Mouse (Mus musculus): ENCODE measurements around the gene Klhdc8a.
"Not testable (repeated sequence)": the region's sequence is repeated elsewhere in the genome, so short reads cannot be mapped to it uniquely, and the experiment has no call there.

Gene Klhdc8a

DNA sequence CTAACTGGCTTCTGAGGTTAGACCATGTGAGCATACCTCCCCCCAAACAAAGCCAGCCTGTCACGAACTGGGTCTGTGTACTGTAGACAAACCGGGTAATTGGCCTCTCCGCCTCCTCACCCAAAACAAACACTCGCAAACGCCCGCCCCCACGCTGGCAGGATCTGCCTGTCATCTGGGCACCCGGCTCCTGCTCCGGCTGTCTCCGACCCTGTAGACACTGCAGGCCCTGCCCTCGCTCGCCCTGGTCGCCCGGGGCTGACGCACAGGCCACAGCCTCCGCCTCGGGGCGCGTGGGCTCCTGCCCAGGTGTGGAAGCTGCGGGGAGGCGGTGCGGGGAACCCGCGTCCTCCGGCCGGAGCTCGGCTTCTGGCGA, at the start of gene Klhdc8a:
Gene Klhdc8a (plus strand): TSS at position 202 of the 376 bp plus-strand sequence.
- DNase-seq, result peak; percentile 76 to 81

GRCm38 (mm10) chr1:132254467-132254866, 44.0 kb upstream of the Klhdc8a start:
- no peak for DNase-seq

DNA sequence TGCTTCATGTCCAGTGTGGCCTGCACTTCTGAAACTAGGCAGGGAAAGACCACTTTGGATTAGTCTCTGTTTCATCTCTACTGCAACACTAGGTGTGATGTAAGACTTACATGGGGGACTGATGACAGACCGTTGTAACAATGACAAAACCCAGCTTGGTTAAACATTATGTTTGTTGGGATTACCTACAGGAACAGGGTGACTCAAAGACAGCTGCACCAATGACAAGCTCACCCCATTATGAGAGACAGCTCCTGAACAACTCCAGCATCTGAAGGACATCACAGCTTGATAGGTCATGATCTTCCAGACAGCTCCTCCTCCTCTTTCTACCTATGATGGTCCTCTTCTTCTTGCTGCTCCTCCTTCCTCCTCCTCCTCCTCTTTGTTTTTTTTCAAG, 38.1 kb upstream of the Klhdc8a start:
- no peak for DNase-seq

- DNase-seq, result peak in 1 of 2 experiments; percentile 8
These were observed 37.4 kb upstream of the Klhdc8a start for GRCm38 (mm10) chr1:132261058-132261457.

DNA sequence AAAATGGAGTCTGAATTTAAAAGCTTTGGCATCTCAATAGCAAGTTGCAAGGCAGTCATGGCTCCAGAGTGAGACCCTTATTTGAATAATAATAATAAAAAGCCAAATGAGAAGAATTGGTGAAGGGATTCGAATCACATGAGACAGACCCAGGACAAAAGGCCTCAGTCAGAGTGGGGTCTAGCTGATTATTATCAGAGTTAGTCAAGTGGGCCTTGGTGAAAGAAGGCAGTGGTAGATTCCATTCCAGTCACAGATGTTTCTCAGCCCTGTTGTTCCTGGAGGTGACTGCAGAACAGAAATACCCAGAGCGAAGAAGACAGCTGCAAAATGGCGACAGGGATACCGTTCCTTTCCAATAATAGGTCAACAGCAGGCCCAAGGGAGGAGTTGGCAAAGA, 34.8 kb upstream of the Klhdc8a start:
- no peak for DNase-seq

DNA sequence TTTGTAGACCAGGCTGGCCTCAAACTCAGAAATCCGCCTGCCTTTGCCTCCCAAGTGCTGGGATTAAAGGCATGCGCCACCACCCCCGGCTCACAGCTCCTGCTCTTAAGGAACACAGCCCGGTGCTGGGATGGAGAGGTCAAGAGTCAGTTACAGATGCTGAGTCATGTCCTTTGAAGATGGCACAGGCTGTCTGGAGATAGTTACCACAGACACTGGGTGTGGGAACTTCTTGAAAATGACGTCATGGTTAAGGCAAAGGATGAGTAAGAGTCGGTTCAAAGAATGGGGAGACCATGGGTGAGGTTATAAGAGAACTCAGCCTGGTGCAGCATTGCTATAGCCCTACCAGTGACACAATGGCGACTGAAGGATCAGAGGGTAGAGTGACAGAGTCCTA, 33.8 kb upstream of the Klhdc8a start:
- DNase-seq, result no peak

GRCm38 (mm10) chr1:132265211-132265859, 33.1 kb upstream of the Klhdc8a start:
- DNase-seq, result no peak

DNA sequence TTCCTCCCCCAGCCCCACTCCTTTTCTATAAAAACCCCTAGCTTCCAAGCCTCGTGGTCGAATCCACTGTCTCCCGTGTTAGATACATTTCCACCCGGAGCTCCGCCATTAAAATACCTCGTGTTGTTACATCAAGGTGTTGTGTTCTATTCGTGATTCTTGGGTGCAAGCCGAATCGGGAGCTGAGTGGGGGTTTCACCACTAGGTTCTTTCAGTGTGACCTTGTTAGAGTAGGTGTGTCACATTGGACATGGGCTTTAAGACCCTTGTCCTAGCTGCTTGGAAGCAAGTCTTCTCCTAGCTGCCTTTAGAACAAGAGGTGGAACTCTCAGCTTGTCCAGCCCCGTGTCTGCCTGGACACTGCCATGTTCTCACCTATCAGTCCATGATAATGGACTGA, 32.5 kb upstream of the Klhdc8a start:
- no peak for DNase-seq

DNA sequence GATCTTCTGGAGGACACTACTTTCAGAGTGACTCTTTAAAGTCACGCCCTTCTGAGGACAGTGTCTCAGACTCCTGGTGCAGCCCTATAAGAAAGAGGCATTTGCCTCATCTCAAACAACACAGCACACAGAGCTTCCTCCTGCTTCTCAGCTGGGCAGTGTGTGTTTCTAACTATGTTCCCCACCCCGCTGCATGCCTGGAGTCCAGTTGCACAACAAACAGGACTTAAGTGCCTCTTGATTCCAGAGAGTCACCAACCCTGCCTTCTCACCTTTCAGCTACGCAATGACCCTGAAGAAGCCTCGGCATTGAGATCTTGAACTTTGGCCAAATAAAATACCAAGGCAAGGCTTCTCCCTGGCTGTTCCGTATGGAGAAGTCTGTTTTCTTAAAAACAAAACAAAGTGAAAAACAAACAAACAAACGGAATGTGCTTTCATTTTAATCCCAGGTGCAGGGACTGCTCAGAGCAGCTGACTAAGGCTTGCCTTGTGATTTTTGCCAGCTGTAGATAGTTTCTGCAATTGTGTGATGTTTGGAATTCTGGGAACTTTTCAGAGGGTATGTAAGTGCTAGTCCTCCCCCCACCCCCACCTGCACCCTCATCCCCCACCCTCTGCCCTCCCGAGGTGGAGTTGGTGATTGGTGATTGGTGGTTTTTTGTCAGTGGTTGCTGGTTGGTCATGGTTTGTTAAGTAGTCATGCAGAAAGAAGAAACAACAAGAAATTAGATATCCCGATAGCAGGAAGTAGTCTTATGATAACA, 31.5 kb upstream of the Klhdc8a start:
- no peak for DNase-seq

DNA sequence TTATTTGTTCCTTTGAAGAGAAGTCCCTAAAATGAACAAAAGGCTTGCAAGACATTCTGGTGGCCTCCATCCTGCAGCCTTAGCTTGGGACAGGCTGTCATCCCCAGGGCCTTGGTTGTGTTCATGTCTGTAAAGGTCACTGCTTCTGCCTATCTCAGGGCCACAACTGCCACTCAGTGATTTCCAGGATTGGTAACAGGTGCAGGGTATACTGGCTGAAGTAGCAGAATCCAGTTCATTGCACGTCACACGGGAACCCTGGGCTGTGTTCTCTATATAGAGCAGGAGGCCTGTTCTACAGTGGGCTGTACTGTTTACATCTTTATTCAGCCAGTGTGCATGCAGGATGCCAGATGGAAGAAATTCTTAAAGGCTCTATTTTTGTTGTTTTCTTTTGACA, 30.5 kb upstream of the Klhdc8a start:
- DNase-seq, result no peak

DNA sequence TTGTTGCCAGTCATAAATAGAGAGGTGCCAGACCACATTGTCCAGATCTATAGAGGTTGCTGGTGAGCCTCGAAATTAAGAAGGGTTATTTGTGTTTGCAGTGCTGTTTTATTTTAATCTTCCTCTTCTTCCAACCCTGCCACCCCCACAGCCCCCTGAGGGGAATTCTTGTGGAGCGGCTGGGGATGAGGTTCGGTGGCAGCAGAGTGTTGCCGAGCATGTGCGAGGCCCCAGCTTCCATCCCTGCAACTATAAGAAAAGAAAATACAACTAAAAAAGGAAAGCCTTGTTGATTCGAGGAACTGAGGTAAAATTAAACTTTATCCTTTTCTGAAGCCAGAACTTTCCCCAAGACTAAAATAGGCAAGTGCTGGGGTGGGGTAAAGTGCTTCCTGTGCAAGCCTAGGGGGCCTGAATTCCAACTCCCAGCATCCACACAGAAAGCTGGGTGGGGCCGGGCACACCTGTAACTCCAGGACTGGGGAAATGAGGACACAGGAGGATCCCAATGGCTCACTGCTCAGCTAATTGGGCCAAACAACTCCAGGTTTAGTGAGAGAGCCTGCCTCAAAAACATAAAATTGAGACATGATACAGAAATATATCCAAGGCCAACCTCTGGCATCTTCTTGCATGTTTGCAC, 29.9 kb upstream of the Klhdc8a start:
- DNase-seq, result no peak

GRCm38 (mm10) chr1:132271237-132271636, 27.2 kb upstream of the Klhdc8a start:
- no peak for DNase-seq

DNA sequence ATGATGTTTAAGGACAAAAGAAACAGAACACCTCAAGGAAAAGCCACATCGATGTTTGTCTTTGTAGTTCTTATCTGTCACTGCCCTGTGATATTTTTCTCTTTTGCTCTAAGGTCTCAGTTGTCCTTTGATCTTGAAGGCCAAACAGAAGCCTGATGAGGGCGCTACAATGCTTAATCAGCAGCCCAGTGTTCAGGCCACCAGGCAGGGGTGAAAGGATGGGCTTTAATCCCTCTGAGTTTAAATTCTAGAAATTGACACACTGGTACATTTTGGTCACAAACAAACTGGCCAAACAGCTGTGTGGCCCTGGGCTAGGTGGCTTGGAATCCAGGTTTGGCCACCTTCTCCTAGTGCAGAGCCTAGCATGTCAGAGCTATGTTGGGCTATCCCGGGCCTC, 21.7 kb upstream of the Klhdc8a start:
- DNase-seq, result no peak

DNA sequence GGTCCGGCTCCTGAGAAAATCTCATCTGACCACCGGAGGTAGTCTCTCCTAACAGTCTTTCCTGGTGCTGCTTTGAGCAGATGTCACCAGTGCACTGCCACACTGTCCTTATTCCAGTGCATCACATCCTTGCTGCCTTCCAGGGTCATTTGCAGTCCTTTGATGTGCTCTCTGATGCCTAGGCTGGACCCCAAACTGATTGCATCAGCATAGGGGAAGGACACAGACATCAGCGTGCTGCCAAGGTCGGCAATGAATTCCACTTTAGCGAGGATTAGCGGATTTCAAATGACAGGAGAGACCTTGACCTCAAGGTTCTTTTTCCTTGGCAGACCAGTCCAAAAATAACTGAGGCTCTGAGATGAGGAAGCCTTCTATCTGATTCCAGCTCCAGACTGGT, 21.3 kb upstream of the Klhdc8a start:
- DNase-seq, result no peak

DNA sequence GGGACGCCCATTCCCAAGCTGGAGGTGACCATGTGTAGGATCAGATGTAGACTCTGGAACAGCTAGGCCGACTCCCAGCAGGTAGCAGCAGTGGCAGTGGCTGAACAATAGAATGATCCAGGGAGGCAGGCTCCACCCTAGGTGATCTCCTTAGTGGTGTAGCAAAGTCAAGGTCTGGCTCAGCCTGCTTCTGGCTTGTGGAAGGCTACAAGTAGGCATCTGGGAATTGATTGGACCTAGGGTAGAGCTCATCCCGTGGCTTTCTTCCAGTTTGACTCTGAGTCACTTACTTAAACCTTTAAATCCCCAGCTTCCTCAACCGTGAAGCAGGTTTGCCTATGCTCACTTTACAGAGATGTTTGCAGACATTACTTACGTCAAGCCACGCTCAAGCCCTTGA, 17.8 kb upstream of the Klhdc8a start:
- not testable (repeated sequence) for DNase-seq

- DNase-seq, result no peak
These were observed 16.8 kb upstream of the Klhdc8a start for GRCm38 (mm10) chr1:132281523-132282176.

DNA sequence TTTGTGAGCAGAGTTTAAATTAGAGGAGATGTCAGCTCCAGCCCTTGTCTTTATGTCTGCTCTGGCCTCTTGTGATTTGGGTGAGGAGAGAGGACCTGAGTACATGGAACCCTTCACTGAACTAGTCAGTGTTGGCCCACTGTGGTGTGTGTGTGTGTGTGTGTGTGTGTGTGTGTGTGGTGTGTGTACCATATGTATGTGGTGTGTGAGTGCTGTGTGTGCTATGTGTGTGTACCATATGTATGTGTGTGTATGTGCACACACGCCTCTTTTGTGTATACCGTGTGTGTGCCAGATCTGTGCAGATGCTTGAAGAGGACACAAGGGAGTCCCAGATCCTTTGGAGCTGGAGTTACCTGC, 16.3 kb upstream of the Klhdc8a start:
- no peak for DNase-seq

DNA sequence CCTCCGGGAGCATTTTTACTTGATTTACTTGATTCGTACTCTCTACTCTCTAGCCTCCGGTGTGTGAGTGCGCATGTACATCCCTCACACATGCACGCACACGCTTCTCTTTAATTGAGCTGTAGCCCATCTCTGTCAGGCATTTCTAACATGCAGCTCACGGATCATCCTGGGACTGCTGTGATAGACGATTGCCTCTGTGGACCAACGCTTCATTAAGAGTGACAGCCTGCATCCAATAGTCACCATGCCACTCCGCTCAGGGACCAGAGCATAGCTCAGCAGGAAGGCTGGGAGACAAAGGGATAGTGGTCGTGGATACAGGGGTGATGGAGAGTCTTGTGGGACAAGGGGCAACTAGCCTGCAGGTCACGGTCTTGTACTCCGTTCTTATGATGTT, 15.4 kb upstream of the Klhdc8a start:
- no peak for DNase-seq

GRCm38 (mm10) chr1:132286735-132287134, 11.7 kb upstream of the Klhdc8a start:
- DNase-seq, result no peak

GRCm38 (mm10) chr1:132287445-132287844, 11.0 kb upstream of the Klhdc8a start:
- DNase-seq, result no peak

DNA sequence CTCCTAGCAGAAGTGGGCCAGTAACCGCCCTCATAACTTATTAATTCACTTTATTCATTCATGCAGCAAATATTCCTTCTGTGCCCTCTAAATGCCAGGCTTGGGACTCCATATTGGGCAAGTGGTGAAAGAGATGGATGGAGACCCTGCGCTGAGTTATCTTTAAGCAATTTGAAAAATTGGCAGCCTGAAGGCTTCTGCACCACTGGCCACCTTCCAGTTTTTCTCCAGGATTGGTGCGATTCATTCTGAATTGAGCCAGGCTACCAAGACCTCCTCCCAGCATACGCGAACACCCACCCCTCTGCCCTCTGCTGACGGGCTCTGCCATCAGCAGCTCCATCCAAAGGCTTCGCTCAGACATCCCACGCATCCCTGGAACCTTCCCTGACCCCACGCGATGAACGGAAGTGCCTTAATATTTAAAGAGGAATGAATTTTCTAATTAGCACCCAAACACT, 10.4 kb upstream of the Klhdc8a start:
- no peak for DNase-seq

GRCm38 (mm10) chr1:132289965-132290364, 8.5 kb upstream of the Klhdc8a start:
- peak; percentile 53 to 63 for DNase-seq

- no peak for DNase-seq
These were observed 7.3 kb upstream of the Klhdc8a start for GRCm38 (mm10) chr1:132290921-132291675.
